Mouse (Mus musculus): ENCODE measurements around the gene 9430097D07Rik.

DNA sequence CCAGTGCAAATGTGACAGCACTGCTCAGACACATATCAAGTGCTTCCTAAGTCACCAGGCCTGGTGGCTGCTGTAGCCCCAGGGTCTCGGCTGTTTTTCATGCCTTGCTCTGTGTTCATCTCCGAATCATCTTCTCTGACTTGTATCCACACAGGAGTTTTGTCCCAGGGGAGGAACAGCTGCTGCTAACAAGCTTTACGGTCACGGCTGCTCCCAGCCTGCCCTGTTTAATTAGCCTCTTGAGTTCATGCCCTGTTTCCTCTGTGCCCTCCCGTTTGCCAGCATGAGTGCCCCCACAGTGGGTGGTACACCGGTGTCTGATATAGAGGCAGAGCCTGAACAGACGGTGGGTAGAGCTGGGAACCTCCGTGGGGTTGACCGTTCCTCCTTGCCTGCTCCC lies 42.6 kb upstream of the 9430097D07Rik start:
- TF ChIP-seq CTCF (IDR thresholded peaks at IDR 0.05; ENCODE audit: extremely low read depth, insufficient read depth, insufficient read length, insufficient replicate concordance) = no peak
- no peak for TF ChIP-seq POLR2A (IDR thresholded peaks at IDR 0.05; ENCODE audit: low read depth, low read length)

Data from spleen, adult 2 months (tissue).